Mouse (Mus musculus) limb, embryonic 15.5 days (tissue): ENCODE results near the gene Slc1a5. TPM values are rescaled to one million over a fixed set of nuclear protein-coding genes. Genes with fewer than 3 reads are reported as not detected.

Experiments
- ATAC-seq: fragments of 200-750 bp; cut with Nextera tagmentation; 2 replicates; pipeline ENCODE4 v1.8.0; 2017; ENCODE audit warnings: low read depth, moderate TSS enrichment; ENCODE audit not compliant: insufficient number of reproducible peaks, low FRiP score, low TSS enrichment
- H3K27ac ChIP-seq: fragments of 300-500 bp; sonication (generic); 2 replicates; pipeline ENCODE4 v1.5.1; 2015; ENCODE audit warnings: moderate library complexity, mild to moderate bottlenecking, inconsistent platforms
- H3K27me3 ChIP-seq: fragments of 300-500 bp; sonication (generic); 2 replicates; pipeline ENCODE4 v1.6.1; 2015; ENCODE audit warnings: inconsistent platforms
- H3K36me3 ChIP-seq: fragments of 300-500 bp; sonication (generic); 2 replicates; pipeline ENCODE4 v1.6.1; 2015; ENCODE audit warnings: inconsistent platforms
- H3K4me1 ChIP-seq: fragments of 300-500 bp; sonication (generic); 2 replicates; pipeline ENCODE4 v1.6.1; 2015; ENCODE audit warnings: inconsistent platforms
- H3K4me2 ChIP-seq: fragments of 300-500 bp; sonication (generic); 2 replicates; pipeline ENCODE4 v1.6.1; 2015; ENCODE audit warnings: mild to moderate bottlenecking, inconsistent platforms
- H3K4me3 ChIP-seq: fragments of 300-500 bp; sonication (generic); 2 replicates; pipeline ENCODE4 v1.5.1; 2015; ENCODE audit warnings: mild to moderate bottlenecking, inconsistent platforms
- H3K9ac ChIP-seq: fragments of 300-500 bp; sonication (generic); 2 replicates; pipeline ENCODE4 v1.6.1; 2015; ENCODE audit warnings: inconsistent platforms
- H3K9me3 ChIP-seq: fragments of 300-500 bp; sonication (generic); 2 replicates; pipeline ENCODE4 v1.6.1; 2016; ENCODE audit warnings: inconsistent platforms
- WGBS: fragments of 180-500 bp; shearing (Covaris S2); methylation state at CpG from one replicate; pipeline ENCODE4 v1.1.7; 2015; 5-methylcytosine and 5-hydroxymethylcytosine counted together
- polyA plus RNA-seq: library from polyadenylated mRNA; unstranded; fragments of >200 nt; fragmentation: Nextera tagmentation; extraction: Ambion mirVana; gene quantifications from 2 replicates; pipeline ENCODE4 v1.2.1, GENCODE M21; 2015

Gene Slc1a5
- polyA plus RNA-seq, 1 experiment from 2014 or later = 32.5 TPM

DNA sequence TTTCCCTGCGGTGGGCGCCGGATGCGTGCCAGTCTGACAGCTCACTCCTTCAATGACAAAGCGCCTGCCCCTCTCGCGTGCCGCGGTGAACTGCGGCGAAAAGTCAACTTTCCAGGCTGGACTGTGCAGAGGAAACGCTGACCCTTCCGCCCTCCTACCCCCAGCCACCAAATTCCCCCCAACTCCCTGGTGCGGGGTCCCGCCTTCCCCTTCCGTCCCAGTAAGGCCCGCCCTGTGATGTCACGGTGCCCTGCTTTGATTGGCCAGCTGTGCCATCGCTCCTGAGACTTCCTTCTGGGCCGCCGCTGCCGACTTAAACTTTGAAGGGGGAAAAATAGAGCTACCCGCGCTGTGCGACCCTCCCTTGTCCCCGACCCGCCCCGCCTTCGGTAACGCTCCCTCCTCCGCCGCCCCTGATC is 61.5 kb downstream of the Slc1a5 start, which contains the start of gene Prkd2:
TSS of gene Prkd2 (plus strand) at position 258 of the 419 bp plus-strand sequence.
- WGBS = 1% methylated on average over 32 of the region's 32 CpGs
- ATAC-seq = peak; percentile 88
- Histone ChIP-seq H3K36me3 (peaks cover 50% of the 10 kb centered on the region), H3K27ac (peak within 1 kb of the TSS; percentile 89), H3K9ac (peak within 1 kb of the TSS; percentile 62), H3K4me1 (peaks cover 36% of the 10 kb centered on the region), H3K27me3 (no peaks in the 10 kb centered on the region), H3K9me3 (no peaks in the 10 kb centered on the region), H3K4me3 (peak within 1 kb of the TSS; percentile 62), H3K4me2 (peak within 1 kb of the TSS; percentile 92)

DNA sequence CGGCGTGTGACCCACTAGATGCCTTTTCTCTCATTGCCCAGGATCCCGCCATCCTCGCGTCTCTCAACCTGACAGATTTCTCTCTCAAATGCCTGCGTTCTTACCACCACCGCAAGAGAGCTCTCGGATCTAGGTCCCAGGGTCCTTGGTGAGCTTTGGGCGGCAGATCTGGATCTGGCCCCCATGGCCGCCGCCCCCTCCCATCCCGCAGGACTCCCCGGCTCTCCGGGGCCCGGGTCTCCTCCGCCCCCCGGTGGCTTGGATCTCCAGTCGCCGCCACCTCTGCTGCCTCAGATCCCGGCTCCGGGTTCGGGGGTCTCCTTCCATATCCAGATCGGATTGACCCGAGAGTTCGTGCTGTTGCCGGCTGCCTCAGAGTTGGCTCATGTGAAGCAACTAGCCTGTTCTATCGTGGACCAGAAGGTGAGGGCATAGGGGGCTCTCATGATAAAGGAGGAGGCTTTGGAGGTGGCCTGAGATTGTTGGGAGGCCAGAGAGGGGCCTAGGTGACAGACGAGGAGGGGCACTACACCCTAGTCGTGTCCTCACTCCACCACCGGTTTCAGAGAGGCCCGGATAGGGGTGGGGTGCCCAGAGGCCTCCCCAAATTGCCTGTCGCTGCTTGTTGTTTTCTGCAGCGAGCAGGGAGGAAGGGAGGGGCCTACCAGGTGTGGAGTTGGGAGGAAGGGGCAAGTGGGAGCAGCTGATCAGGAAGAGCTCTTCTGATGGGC is 62.5 kb downstream of the Slc1a5 start:
- no peak for ATAC-seq

DNA sequence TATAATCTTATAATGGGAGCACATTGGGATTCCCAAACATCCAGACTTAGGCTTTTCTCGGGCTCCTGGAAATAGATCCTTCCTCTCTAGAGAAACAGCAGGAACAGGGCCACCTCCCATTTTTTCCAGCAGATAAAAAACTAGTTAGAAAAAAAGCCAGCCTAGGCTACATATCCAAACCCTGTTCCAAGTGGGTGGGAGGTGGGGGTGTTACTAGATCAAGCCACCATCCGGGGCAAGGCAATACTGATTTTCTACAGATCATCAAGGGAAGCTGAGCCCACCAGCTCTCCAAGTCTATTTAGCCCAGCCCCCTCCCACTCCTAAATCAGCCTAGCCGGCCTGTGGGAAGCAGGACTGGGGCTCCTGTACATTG is 63.5 kb downstream of the Slc1a5 start:
- Histone ChIP-seq H3K4me1 (peaks cover 36% of the 10 kb centered on the region), H3K4me3 (peak overlapping the region; percentile 62), H3K27ac (peak overlapping the region; percentile 89), H3K9ac (peak overlapping the region; percentile 40), H3K36me3 (peaks cover 45% of the 10 kb centered on the region), H3K4me2 (peak overlapping the region; percentile 92), H3K9me3 (no peaks in the 10 kb centered on the region), H3K27me3 (no peaks in the 10 kb centered on the region)
- WGBS = 23% methylated on average over 3 of the region's 3 CpGs
- no peak for ATAC-seq

More for the DNA sequence above, 62.5 kb downstream of the Slc1a5 start:
- WGBS = under 1% methylated on average over 32 of the region's 33 CpGs
- Histone ChIP-seq H3K4me2 (peak overlapping the region; percentile 92), H3K4me3 (peak overlapping the region; percentile 62), H3K4me1 (peaks cover 36% of the 10 kb centered on the region), H3K27me3 (no peaks in the 10 kb centered on the region), H3K36me3 (peaks cover 45% of the 10 kb centered on the region), H3K9me3 (no peaks in the 10 kb centered on the region), H3K9ac (peak overlapping the region; percentile 62), H3K27ac (peak overlapping the region; percentile 89)

DNA sequence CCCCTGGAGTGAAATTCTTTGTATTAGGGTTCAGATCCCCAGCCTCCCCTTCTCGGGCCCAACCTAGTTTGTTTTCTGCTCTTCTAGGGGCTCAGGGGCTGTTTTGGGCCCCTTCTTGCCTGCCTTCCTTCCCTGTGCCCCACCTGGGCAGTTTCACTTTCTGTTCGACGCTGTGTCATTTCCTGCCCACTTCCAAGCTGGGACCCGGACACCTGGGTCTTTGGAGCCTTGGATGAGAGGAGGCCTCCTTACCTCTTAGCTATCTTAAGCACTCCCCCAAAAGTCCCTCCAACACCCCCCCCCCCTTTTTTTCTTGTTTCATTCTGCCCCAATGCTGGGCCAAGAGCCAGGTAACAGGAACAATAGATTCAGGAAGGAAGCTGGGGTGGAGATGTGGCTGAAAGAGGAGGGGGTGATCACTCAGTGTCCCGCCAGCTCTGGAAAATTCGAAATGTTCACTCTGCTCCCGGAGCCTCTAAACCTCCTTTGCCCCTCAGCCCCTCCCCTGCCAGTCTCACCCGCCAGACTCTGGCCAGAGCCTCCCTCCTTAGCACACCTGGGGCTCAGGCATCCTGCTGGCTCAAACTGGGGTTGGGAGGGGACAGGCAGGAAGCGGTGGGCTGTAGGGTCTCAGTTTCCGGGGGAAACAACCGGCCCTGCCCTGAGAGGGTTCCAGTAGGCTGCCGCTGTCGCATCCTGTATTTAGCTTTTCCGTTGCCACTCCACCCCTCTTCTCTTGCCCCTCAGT is 64.1 kb downstream of the Slc1a5 start:
- H3K36me3 ChIP-seq = peaks cover 45% of the 10 kb centered on the region
- peak overlapping the region; percentile 92 for H3K4me2 ChIP-seq
- ATAC-seq = 0 out of 2 replicates have a peak, but pooled peaks have one; percentile 7
- peak overlapping the region; percentile 89 for H3K27ac ChIP-seq
- 12% methylated on average over 14 of the region's 14 CpGs for WGBS
- H3K4me1 ChIP-seq = peaks cover 36% of the 10 kb centered on the region
- H3K4me3 ChIP-seq = peak overlapping the region; percentile 62
- H3K9ac ChIP-seq = peak overlapping the region; percentile 40
- H3K27me3 ChIP-seq = no peaks in the 10 kb centered on the region
- no peaks in the 10 kb centered on the region for H3K9me3 ChIP-seq

DNA sequence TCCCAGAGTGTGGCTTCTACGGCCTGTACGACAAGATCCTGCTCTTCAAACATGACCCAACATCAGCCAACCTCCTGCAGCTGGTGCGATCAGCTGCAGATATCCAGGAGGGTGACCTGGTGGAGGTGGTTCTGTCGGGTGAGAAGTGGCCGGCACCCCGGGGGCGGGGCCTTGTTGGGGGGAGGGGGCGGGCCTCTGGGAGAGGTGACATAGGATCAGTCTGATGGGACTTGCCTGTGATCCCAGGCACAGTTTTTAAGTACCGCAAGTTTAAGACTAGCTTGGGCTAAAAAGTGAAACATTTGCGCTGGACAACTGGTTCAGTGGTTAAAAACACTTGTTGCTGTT is 64.7 kb downstream of the Slc1a5 start:
- peaks cover 36% of the 10 kb centered on the region for H3K4me1 ChIP-seq

DNA sequence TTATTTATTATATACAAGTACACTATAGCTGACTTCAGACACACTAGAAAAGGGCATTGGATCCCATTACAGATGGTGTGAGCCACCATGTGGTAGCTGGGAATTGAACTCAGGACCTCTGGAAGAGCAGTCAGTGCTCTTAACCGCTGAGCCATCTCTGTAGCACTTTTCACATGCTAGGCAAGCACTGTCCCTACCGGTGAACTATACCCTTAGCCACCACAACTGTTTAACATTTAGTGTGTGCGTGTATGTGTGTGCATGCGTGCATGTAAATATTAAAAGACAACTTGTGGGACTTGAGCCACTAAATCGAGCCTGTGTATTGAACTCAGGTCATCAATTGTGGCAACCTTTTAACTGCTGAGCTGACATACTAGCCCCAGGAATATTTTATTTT is 65.6 kb downstream of the Slc1a5 start:
- Histone ChIP-seq H3K4me3 (no peak overlapping the region), H3K4me2 (no peak overlapping the region), H3K36me3 (peaks cover 43% of the 10 kb centered on the region), H3K4me1 (peaks cover 30% of the 10 kb centered on the region), H3K27me3 (no peaks in the 10 kb centered on the region), H3K9me3 (no peaks in the 10 kb centered on the region), H3K9ac (no peak overlapping the region), H3K27ac (no peak overlapping the region)
- ATAC-seq = no peak
- 95% methylated on average over 5 of the region's 5 CpGs for WGBS

More for the DNA sequence above, 64.7 kb downstream of the Slc1a5 start:
- Histone ChIP-seq H3K27me3 (no peaks in the 10 kb centered on the region), H3K9ac (peak overlapping the region; percentile 40; the same call in 1 of the 2 replicates), H3K36me3 (peaks cover 45% of the 10 kb centered on the region), H3K9me3 (no peaks in the 10 kb centered on the region), H3K27ac (peak overlapping the region; percentile 89), H3K4me3 (peak overlapping the region; percentile 62), H3K4me2 (peak overlapping the region; percentile 92)
- ATAC-seq = no peak
- 34% methylated on average over 10 of the region's 10 CpGs for WGBS

DNA sequence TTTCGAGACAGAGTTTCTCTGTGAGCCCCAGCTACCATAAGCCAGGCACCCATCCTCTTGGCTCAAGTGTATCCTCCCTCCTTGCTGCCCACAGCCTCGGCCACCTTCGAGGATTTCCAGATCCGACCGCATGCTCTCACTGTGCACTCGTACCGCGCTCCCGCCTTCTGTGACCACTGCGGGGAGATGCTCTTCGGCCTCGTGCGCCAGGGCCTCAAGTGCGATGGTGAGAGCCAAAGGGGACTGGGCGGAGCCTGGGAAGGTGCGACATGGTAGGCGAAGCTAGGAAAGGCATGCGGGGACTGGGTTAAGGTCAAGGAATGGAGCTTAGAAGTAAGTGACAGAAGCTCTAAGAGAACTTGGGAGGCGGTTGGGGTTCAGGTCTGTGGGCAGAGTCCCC is 66.4 kb downstream of the Slc1a5 start:
- no peaks in the 10 kb centered on the region for H3K9me3 ChIP-seq
- H3K27me3 ChIP-seq = no peaks in the 10 kb centered on the region
- 87% methylated on average over 19 of the region's 19 CpGs for WGBS
- no peak for ATAC-seq
- H3K4me3 ChIP-seq = no peak overlapping the region
- no peak overlapping the region for H3K27ac ChIP-seq
- H3K9ac ChIP-seq = no peak overlapping the region
- H3K4me2 ChIP-seq = no peak overlapping the region
- H3K4me1 ChIP-seq = peaks cover 27% of the 10 kb centered on the region
- peaks cover 49% of the 10 kb centered on the region for H3K36me3 ChIP-seq

Other genes with a start within 250 kb of the Slc1a5 start
- gene Arhgap35, start 166.3 kb upstream of the Slc1a5 start, polyA plus RNA-seq = 14.3 and 15.7 TPM in 2 replicates
- gene Ceacam15, start 105.6 kb upstream of the Slc1a5 start, polyA plus RNA-seq = not detected in 2 replicates
- gene Ceacam9, start 59.4 kb upstream of the Slc1a5 start, polyA plus RNA-seq = not detected in 2 replicates
- gene Ap2s1, start 42.9 kb upstream of the Slc1a5 start, polyA plus RNA-seq = 253 and 283 TPM in 2 replicates
- 85.8 and 96.1 TPM in 2 replicates for gene Strn4, start 34.5 kb downstream of the Slc1a5 start, polyA plus RNA-seq
- gene Fkrp, start 35.4 kb downstream of the Slc1a5 start, polyA plus RNA-seq = 25.8 and 27.1 TPM in 2 replicates
- gene Prkd2, start 61.6 kb downstream of the Slc1a5 start, polyA plus RNA-seq = 20.5 and 21.9 TPM in 2 replicates
- gene Dact3, start 94.0 kb downstream of the Slc1a5 start, polyA plus RNA-seq = 4.0 TPM in 2 replicates
- 11.8 and 15.0 TPM in 2 replicates for gene Gng8, start 110.4 kb downstream of the Slc1a5 start, polyA plus RNA-seq
- gene Ptgir, start 125.2 kb downstream of the Slc1a5 start, polyA plus RNA-seq = 4.0 and 5.1 TPM in 2 replicates
- gene Calm3, start 142.8 kb downstream of the Slc1a5 start, polyA plus RNA-seq = 85.8 and 99.4 TPM in 2 replicates
- 20.2 and 31.1 TPM in 2 replicates for gene Pnmal2, start 163.3 kb downstream of the Slc1a5 start, polyA plus RNA-seq
- 0.33 and 0.50 TPM in 2 replicates for gene Pnmal1, start 178.3 kb downstream of the Slc1a5 start, polyA plus RNA-seq
- gene Gm42372, start 201.7 kb downstream of the Slc1a5 start, polyA plus RNA-seq = 0.14 and 0.20 TPM in 2 replicates
- gene Ccdc8, start 211.4 kb downstream of the Slc1a5 start, polyA plus RNA-seq = 19.1 and 40.8 TPM in 2 replicates
- 101 and 115 TPM in 2 replicates for gene Ppp5c, start 246.6 kb downstream of the Slc1a5 start, polyA plus RNA-seq